Mouse (Mus musculus) kidney, embryonic 15.5 days (tissue): ENCODE results near the gene Bmp7. TPM values are rescaled to one million over a fixed set of nuclear protein-coding genes. Genes with fewer than 3 reads are reported as not detected.

ENCODE experiments used
- ATAC-seq: fragments of 200-750 bp; cut with Nextera tagmentation; replicated peaks from 2 replicates; pipeline ENCODE4 v1.8.0; 2017; ENCODE audit warnings: moderate TSS enrichment; ENCODE audit not compliant: low FRiP score
- H3K27ac ChIP-seq: fragments of 300-500 bp; sonication (generic); 2 replicates; pipeline ENCODE4 v1.5.1; 2015; ENCODE audit warnings: mild to moderate bottlenecking, inconsistent platforms
- H3K27me3 ChIP-seq: fragments of 300-500 bp; sonication (generic); 2 replicates; pipeline ENCODE4 v1.6.1; 2015; ENCODE audit warnings: inconsistent platforms
- H3K36me3 ChIP-seq: fragments of 300-500 bp; sonication (generic); 2 replicates; pipeline ENCODE4 v1.6.1; 2015; ENCODE audit warnings: inconsistent platforms
- H3K4me1 ChIP-seq: fragments of 300-500 bp; sonication (generic); 2 replicates; pipeline ENCODE4 v1.6.1; 2015; ENCODE audit warnings: inconsistent platforms
- H3K4me2 ChIP-seq: fragments of 300-500 bp; sonication (generic); 2 replicates; pipeline ENCODE4 v1.6.1; 2015; ENCODE audit warnings: moderate library complexity, mild to moderate bottlenecking, inconsistent platforms
- H3K4me3 ChIP-seq: fragments of 300-500 bp; sonication (generic); replicated peaks from 2 replicates; pipeline ENCODE4 v1.5.1; 2015; ENCODE audit warnings: mild to moderate bottlenecking, inconsistent platforms
- H3K9ac ChIP-seq: fragments of 300-500 bp; sonication (generic); 2 replicates; pipeline ENCODE4 v1.6.1; 2015; ENCODE audit warnings: mild to moderate bottlenecking, inconsistent platforms
- H3K9me3 ChIP-seq: fragments of 300-500 bp; sonication (generic); replicated peaks from 2 replicates; pipeline ENCODE4 v1.6.1; 2016; ENCODE audit warnings: inconsistent platforms
- WGBS: fragments of 180-500 bp; shearing (Covaris S2); methylation state at CpG from one replicate; pipeline ENCODE4 v1.1.7; 2015; ENCODE audit warnings: mixed read lengths; 5-methylcytosine and 5-hydroxymethylcytosine counted together
- polyA plus RNA-seq: library from polyadenylated mRNA; unstranded; fragments of >200 nt; fragmentation: Nextera tagmentation; extraction: Ambion mirVana; gene quantifications from 2 replicates; pipeline ENCODE4 v1.2.1, GENCODE M21; 2015

The Bmp7 gene
- polyA plus RNA-seq, 1 experiment from 2014 or later, result 46.3 TPM

DNA sequence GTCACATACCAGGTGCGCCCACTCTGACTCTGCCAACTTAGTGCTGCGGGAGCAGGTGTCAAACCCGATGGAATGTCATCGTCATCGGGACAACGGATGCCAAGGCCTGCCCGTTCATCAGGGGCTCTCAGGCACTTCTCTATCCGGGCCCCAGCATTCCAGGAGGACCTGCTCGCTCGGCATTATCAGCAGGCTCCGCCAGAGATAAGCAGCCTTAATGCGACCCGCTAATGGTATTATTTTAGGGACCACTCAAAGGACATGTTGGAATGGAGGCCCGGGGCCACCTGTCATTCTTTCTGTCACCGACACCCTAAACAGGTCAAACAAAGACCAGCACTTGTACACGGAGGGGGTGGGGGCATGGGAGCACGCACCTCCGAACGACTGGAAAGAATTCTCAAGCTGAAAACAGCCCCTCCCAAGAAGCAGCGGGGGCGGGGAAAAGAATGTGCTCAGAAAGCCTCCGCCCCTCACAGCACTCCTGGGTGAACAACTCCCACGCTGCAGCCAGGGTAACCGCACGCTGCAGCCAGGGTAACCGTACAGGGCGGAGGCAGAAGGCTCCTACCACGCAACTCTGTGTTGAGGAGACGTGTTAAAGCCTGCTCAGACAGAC lies 77.2 kb downstream of the Bmp7 start:
- H3K9me3 ChIP-seq, result 0 out of 2 replicates have a peak, but pooled peaks cover 2% of the 10 kb centered on the region
- H3K4me2 ChIP-seq, result peak overlapping the region; percentile 55
- H3K27ac ChIP-seq, result peak overlapping the region; percentile 64
- no peaks in the 10 kb centered on the region for H3K36me3 ChIP-seq
- peak; percentile 85 for ATAC-seq
- H3K9ac ChIP-seq, result no peak overlapping the region
- no peaks in the 10 kb centered on the region for H3K27me3 ChIP-seq
- WGBS, result 22% methylated on average over 29 of the region's 29 CpGs
- H3K4me1 ChIP-seq, result peaks cover 47% of the 10 kb centered on the region
- H3K4me3 ChIP-seq, result peak overlapping the region; percentile 26

DNA sequence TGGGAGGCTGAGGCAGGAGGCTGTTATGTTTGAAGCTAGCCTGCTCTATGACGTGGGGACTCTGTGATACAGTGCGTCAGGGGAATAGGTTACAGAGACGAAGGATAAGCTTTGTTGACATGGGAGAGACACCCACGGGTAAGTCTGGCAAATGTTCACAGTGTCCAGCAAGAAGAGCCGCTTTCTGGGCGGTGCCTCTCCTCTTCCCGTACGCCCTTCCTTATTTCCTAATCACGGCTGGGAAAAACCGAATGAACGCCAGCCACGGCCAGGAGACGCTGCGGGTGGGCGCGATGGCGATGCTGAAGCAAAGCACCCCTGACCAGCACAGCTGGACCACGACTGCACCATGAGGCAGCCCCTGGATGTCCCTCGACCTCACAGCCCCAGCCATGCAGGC lies 77.7 kb downstream of the Bmp7 start:
- 0 out of 2 replicates have a peak, but pooled peaks cover 2% of the 10 kb centered on the region for H3K9me3 ChIP-seq
- no peak overlapping the region for H3K9ac ChIP-seq
- peaks cover 42% of the 10 kb centered on the region for H3K4me1 ChIP-seq
- H3K27me3 ChIP-seq, result no peaks in the 10 kb centered on the region
- H3K27ac ChIP-seq, result peak overlapping the region; percentile 64; the same call in 1 of the 2 replicates
- H3K4me3 ChIP-seq, result no peak overlapping the region
- 0 out of 2 replicates have a peak overlapping the region, but pooled peaks have one; percentile 55 for H3K4me2 ChIP-seq
- ATAC-seq, result no peak; the same call in 1 of the 2 replicates
- no peaks in the 10 kb centered on the region for H3K36me3 ChIP-seq
- whole genome bisulfite sequencing, result 66% methylated on average over 19 of the region's 19 CpGs

DNA sequence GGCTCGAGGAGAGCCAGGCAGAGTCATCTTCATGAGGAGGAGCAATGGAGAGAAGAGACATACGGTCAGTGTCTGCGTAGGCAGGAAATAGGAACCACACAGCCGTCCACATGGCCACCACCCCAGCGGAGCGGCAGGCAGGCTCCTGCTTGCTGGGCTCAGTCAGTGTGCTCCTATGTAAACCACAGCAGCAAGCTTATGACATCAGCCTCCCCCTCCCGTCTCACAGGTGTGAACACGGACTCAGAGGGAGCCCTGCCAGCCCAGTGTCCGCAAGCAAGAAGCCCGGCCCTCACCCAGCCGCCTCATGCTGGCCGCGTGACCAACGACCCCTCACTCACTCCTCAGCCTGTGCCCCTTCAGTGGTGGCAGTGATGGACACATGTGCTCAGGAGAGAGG lies 78.5 kb downstream of the Bmp7 start:
- 66% methylated on average over 14 of the region's 14 CpGs for WGBS
- Histone ChIP-seq H3K27ac (no peak overlapping the region), H3K4me3 (no peak overlapping the region), H3K9ac (no peak overlapping the region), H3K9me3 (0 out of 2 replicates have a peak, but pooled peaks cover 2% of the 10 kb centered on the region), H3K4me2 (no peak overlapping the region), H3K36me3 (no peaks in the 10 kb centered on the region), H3K4me1 (peaks cover 39% of the 10 kb centered on the region), H3K27me3 (no peaks in the 10 kb centered on the region)
- peak; percentile 4; the same call in 1 of the 2 replicates for ATAC-seq

DNA sequence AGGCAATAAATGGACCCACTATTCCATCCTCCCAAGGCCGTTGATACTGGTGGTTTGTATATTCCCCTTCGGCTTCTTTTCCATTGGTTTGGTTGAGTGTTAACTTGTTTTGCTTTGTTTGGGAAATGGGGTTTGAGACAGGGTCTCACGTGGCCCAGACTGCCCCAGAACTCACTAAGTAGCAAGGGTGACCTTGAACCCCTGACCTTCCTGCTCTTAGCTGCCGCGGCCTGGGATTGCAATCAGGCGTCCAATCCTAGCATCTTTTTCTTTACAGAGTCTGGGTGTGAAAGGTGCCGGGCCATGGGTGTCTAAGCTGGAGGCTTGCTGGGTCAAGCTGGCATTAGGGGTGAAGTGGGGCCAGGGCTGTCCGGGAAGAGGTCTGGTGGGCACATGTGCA lies 79.5 kb downstream of the Bmp7 start:
- Histone ChIP-seq H3K4me3 (no peak overlapping the region), H3K4me2 (no peak overlapping the region), H3K27me3 (no peaks in the 10 kb centered on the region), H3K9me3 (0 out of 2 replicates have a peak, but pooled peaks cover 2% of the 10 kb centered on the region), H3K36me3 (no peaks in the 10 kb centered on the region), H3K4me1 (peaks cover 38% of the 10 kb centered on the region), H3K27ac (no peak overlapping the region), H3K9ac (no peak overlapping the region)
- no peak for ATAC-seq
- WGBS, result 82% methylated on average over 8 of the region's 8 CpGs

DNA sequence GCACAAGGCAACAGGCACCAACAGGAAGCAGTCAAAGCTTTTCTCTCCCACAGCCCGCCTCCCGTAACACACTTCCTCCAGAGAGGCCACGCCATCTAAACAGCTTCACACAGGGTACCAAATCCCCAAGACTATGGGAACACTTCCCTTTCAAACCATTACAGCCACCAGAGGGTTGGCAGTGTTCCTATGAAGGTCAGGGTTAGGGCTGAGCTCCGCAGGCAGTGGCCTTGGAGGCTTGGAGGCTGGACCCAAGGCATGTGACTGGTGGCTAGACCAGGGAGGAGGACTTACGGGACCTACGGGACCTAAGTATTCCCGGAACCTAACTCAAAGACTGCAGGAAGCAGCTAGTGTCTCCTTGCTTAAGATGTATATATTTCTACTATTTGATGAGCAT lies 80.0 kb downstream of the Bmp7 start:
- ATAC-seq, result no peak
- no peaks in the 10 kb centered on the region for H3K27me3 ChIP-seq
- 83% methylated on average over 7 of the region's 7 CpGs for WGBS
- no peaks in the 10 kb centered on the region for H3K36me3 ChIP-seq
- 0 out of 2 replicates have a peak, but pooled peaks cover 2% of the 10 kb centered on the region for H3K9me3 ChIP-seq
- H3K27ac ChIP-seq, result no peak overlapping the region
- H3K4me1 ChIP-seq, result peaks cover 38% of the 10 kb centered on the region
- H3K9ac ChIP-seq, result no peak overlapping the region
- no peak overlapping the region for H3K4me2 ChIP-seq
- H3K4me3 ChIP-seq, result no peak overlapping the region

DNA sequence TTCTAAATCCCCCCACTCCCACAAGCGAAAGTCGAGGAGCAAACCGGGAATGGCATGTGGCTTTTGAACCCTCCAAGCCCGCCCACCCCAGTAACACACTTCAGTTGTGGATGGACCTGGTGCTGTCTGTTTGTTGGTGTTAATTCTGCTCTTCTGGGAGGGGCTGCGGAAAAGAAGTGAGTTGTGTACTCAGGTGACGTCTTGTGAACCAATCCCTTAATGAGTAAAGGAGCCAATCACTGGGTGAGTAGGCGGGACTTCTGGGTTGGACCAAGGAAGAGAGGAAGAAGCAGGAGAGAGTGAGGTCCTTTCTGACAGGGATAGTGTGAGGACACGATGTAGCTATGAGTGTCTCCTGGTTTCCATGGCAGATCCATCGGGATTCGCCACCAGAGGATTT lies 83.1 kb downstream of the Bmp7 start:
- Histone ChIP-seq H3K27ac (no peak overlapping the region), H3K27me3 (0 out of 2 replicates have a peak, but pooled peaks cover 3% of the 10 kb centered on the region), H3K36me3 (no peaks in the 10 kb centered on the region), H3K9me3 (no peaks in the 10 kb centered on the region), H3K4me2 (no peak overlapping the region), H3K9ac (no peak overlapping the region), H3K4me1 (peaks cover 28% of the 10 kb centered on the region), H3K4me3 (no peak overlapping the region)
- ATAC-seq, result no peak
- 65% methylated on average over 10 of the region's 10 CpGs for WGBS

DNA sequence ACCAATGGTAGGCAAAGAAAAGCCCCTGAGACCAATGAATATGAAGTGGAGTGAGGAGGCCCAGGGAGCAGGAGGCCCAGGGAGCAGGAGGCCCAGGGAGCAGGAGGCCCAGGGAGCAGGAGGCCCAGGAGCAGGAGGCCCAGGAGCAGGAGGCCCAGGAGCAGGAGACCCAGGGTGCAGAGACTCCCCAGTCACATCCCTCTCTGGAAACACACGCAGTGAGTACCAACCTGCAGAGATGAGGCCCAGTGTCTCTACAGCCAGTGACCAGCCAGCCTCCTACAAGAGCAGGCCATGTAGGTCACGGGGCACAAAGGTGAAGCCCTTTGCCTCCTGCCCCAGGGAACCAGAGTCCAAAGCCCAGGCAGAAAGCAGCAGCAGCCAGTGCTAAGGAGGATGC lies 83.6 kb downstream of the Bmp7 start:
- ATAC-seq, result no peak

DNA sequence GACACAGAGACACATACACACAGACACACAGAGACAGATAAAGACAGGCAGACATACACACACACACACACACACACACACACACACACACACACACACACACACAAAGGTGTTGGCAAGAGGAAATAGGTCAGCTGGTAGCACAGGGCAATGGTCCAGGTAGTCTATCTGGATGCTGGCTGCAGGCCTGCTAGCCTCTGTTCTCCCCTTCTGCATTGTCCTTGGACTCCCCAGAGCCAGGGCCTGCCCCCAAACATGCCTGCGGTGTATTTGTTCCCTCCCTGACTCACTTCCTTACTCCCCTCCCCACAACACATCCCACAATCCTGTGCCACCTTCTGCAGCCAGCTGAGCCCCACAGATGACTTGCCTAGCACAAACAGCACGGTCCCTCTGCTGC lies 86.0 kb downstream of the Bmp7 start:
- 74% methylated on average over 2 of the region's 2 CpGs for WGBS
- H3K27ac ChIP-seq, result no peak overlapping the region
- no peak for ATAC-seq

More for the DNA sequence above, 83.6 kb downstream of the Bmp7 start:
- H3K27ac ChIP-seq, result no peak overlapping the region
- no peaks in the 10 kb centered on the region for H3K36me3 ChIP-seq
- H3K9me3 ChIP-seq, result no peaks in the 10 kb centered on the region
- H3K4me3 ChIP-seq, result no peak overlapping the region
- 0 out of 2 replicates have a peak, but pooled peaks cover 3% of the 10 kb centered on the region for H3K27me3 ChIP-seq
- whole genome bisulfite sequencing, result 51% methylated on average over 2 of the region's 2 CpGs
- H3K4me1 ChIP-seq, result peaks cover 29% of the 10 kb centered on the region
- H3K4me2 ChIP-seq, result no peak overlapping the region
- no peak overlapping the region for H3K9ac ChIP-seq

DNA sequence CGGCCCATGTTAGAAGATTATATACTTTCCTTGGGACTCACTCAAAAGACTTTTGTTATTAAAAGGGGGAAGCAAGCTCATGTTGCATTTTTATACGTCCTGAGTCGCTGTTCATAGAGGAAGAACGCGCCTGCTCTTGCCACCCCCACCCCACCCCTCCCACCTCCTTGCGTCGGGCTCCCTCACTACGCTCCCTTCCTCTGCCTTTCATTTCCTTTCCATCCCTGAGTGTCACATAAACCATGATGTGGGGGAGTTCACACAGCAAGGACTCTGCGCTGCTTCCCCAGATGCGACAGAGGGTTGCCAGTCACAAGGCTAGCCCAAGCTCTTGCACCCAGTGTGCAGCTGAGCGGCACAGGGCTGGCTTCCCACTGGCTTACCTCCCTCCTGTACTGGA lies 88.3 kb downstream of the Bmp7 start:
- Histone ChIP-seq H3K27me3 (0 out of 2 replicates have a peak, but pooled peaks cover 6% of the 10 kb centered on the region), H3K9me3 (no peaks in the 10 kb centered on the region), H3K4me3 (no peak overlapping the region), H3K36me3 (no peaks in the 10 kb centered on the region), H3K4me1 (peaks cover 41% of the 10 kb centered on the region), H3K27ac (no peak overlapping the region), H3K9ac (no peak overlapping the region), H3K4me2 (peak overlapping the region; percentile 8; the same call in 1 of the 2 replicates)
- peak; percentile 49; the same call in 1 of the 2 replicates for ATAC-seq
- WGBS, result 27% methylated on average over 11 of the region's 11 CpGs

More for the DNA sequence above, 86.0 kb downstream of the Bmp7 start:
- no peak overlapping the region for H3K9ac ChIP-seq
- H3K4me3 ChIP-seq, result no peak overlapping the region
- H3K4me2 ChIP-seq, result no peak overlapping the region
- H3K9me3 ChIP-seq, result no peaks in the 10 kb centered on the region
- 0 out of 2 replicates have a peak, but pooled peaks cover 6% of the 10 kb centered on the region for H3K27me3 ChIP-seq
- no peaks in the 10 kb centered on the region for H3K36me3 ChIP-seq
- H3K4me1 ChIP-seq, result peaks cover 34% of the 10 kb centered on the region

DNA sequence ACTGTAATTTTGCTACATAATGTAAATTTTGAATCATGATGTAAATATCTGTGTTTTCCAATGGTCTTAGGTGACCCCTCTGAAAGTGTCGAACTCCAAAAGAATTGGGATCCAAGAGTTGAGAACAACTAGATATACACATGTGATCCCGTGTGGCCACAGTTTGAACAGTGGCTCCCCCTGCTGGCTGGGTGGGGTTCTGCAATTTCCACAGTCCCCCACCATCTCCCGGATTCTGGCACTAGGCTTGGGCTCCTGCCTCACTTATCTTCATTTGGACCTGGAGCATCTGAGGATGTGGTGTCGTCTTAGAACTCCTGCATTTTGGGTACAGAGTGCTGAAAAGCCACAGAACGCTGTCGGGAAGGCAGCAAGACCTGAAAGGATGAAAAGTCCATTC lies 91.9 kb downstream of the Bmp7 start:
- 51% methylated on average over 6 of the region's 6 CpGs for WGBS
- ATAC-seq, result no peak
- H3K4me2 ChIP-seq, result peak overlapping the region; percentile 28
- H3K4me3 ChIP-seq, result no peak overlapping the region
- no peaks in the 10 kb centered on the region for H3K9me3 ChIP-seq
- peak overlapping the region; percentile 75 for H3K27ac ChIP-seq
- H3K36me3 ChIP-seq, result no peaks in the 10 kb centered on the region
- H3K9ac ChIP-seq, result no peak overlapping the region
- H3K27me3 ChIP-seq, result 0 out of 2 replicates have a peak, but pooled peaks cover 6% of the 10 kb centered on the region
- peaks cover 62% of the 10 kb centered on the region for H3K4me1 ChIP-seq

DNA sequence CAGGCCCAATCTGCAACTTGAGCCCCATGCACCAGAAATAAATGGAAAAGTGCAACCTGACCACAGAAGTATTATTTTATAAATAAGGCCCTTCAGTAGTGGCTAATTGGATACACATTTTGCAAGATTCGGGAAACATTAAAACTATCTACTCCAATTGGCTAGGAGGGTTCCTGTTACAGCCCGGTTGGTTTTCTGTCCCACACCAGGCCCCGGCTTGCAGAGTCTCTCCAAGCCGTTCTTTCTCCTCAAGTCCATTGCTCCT lies 93.9 kb downstream of the Bmp7 start:
- H3K9me3 ChIP-seq, result no peaks in the 10 kb centered on the region

DNA sequence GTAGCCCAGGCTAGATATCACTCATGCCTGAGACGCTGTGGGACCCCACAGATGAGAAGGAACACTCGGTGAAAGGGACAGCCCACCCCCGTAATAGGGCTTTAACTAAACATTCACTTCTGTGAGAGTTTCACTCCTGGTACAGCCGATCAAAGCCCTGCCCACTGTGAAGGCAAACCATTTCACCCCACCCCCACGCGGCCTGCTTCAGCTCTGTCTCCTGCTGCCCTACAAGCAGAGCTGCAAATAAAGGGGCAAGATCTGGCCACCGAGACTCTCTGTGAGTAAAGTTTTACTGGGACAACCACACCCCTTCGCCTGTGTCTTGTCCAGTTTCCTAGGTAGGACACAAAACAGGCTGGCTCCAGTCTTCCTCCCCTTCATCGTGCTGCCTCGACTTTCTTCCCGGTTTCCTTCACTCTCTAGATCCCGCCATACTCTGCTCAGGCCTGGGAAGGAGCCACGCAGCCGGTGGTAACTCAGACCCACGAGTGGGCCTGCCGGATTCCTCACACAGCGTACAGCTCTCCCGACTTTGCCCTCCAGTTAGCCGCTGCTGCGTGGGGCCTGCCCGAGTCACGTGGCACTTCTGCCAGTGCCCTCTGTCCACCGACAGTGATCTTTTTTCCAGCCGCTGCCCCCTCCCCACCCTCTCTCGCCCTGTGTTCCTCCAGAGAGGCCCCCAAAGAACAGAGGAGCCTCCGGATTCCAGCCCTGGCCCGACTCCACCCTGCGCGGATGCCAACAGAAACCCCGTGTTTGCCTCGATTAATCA lies 94.4 kb downstream of the Bmp7 start:
- Histone ChIP-seq H3K4me2 (no peak overlapping the region), H3K36me3 (no peaks in the 10 kb centered on the region), H3K27ac (peak overlapping the region; percentile 20; the same call in 1 of the 2 replicates), H3K4me3 (no peak overlapping the region), H3K9me3 (no peaks in the 10 kb centered on the region), H3K4me1 (peaks cover 72% of the 10 kb centered on the region), H3K27me3 (0 out of 2 replicates have a peak, but pooled peaks cover 2% of the 10 kb centered on the region), H3K9ac (no peak overlapping the region)
- no peak for ATAC-seq
- 43% methylated on average over 31 of the region's 31 CpGs for WGBS

More for the DNA sequence above, 93.9 kb downstream of the Bmp7 start:
- 0 out of 2 replicates have a peak, but pooled peaks cover 3% of the 10 kb centered on the region for H3K27me3 ChIP-seq
- no peak for ATAC-seq
- no peak overlapping the region for H3K4me2 ChIP-seq
- H3K4me1 ChIP-seq, result peaks cover 68% of the 10 kb centered on the region
- WGBS, result 41% methylated on average over 4 of the region's 4 CpGs
- no peak overlapping the region for H3K27ac ChIP-seq
- no peak overlapping the region for H3K4me3 ChIP-seq
- H3K9ac ChIP-seq, result no peak overlapping the region
- no peaks in the 10 kb centered on the region for H3K36me3 ChIP-seq
